Mouse (Mus musculus): ENCODE data around the gene Barx2.
"Not testable (repeated sequence)": the region's sequence is repeated elsewhere in the genome, so short reads cannot be mapped to it uniquely, and the experiment has no call there.

The Barx2 gene

GRCm38 (mm10) chr9:31912921-31913738 lies at the start of gene Barx2:
Gene Barx2 (minus strand): TSS chr9:31913462.
- DNase-seq (ENCODE audit: low spot score in 2 of 2) = no peak

- no peak for DNase-seq (ENCODE audit: low spot score in 2 of 2)
These were observed 49.0 kb upstream of the Barx2 start for GRCm38 (mm10) chr9:31962265-31962664.

GRCm38 (mm10) chr9:31960488-31960887 lies 47.2 kb upstream of the Barx2 start:
- DNase-seq (ENCODE audit: low spot score in 2 of 2) = no peak

GRCm38 (mm10) chr9:31958120-31958519 lies 44.9 kb upstream of the Barx2 start:
- DNase-seq (ENCODE audit: low spot score in 2 of 2) = no peak

- DNase-seq (ENCODE audit: low spot score in 2 of 2) = no peak
These were observed 37.2 kb upstream of the Barx2 start for GRCm38 (mm10) chr9:31950506-31950905.

GRCm38 (mm10) chr9:31949031-31949430 lies 35.8 kb upstream of the Barx2 start:
- DNase-seq (ENCODE audit: low spot score in 2 of 2) = no peak

- DNase-seq (ENCODE audit: low spot score in 2 of 2) = no peak
These were observed 33.8 kb upstream of the Barx2 start for GRCm38 (mm10) chr9:31947051-31947450.

GRCm38 (mm10) chr9:31942334-31942733 lies 29.1 kb upstream of the Barx2 start:
- DNase-seq (ENCODE audit: low spot score in 2 of 2) = no peak

GRCm38 (mm10) chr9:31936486-31936885 lies 23.2 kb upstream of the Barx2 start:
- DNase-seq (ENCODE audit: low spot score in 2 of 2) = not testable (repeated sequence)

- DNase-seq (ENCODE audit: low spot score in 2 of 2) = no peak
These were observed 18.4 kb upstream of the Barx2 start for GRCm38 (mm10) chr9:31931691-31932090.

GRCm38 (mm10) chr9:31931255-31931654 lies 18.0 kb upstream of the Barx2 start:
- no peak for DNase-seq (ENCODE audit: low spot score in 2 of 2)

- no peak for DNase-seq (ENCODE audit: low spot score in 2 of 2)
These were observed 13.5 kb upstream of the Barx2 start for GRCm38 (mm10) chr9:31926766-31927165.

- peak; percentile 57 to 87 for DNase-seq (ENCODE audit: low spot score in 2 of 2)
These were observed 12.8 kb upstream of the Barx2 start for GRCm38 (mm10) chr9:31925830-31926624.

- DNase-seq (ENCODE audit: low spot score in 2 of 2) = no peak
These were observed 10.3 kb upstream of the Barx2 start for GRCm38 (mm10) chr9:31923529-31923928.

GRCm38 (mm10) chr9:31919802-31920201 lies 6.5 kb upstream of the Barx2 start:
- DNase-seq (ENCODE audit: low spot score in 2 of 2) = no peak

GRCm38 (mm10) chr9:31916421-31916820 lies 3.2 kb upstream of the Barx2 start:
- no peak for DNase-seq (ENCODE audit: low spot score in 2 of 2)

GRCm38 (mm10) chr9:31914871-31915270 lies 1.6 kb upstream of the Barx2 start:
- no peak for DNase-seq (ENCODE audit: low spot score in 2 of 2)

GRCm38 (mm10) chr9:31913739-31914591 lies 703 bp upstream of the Barx2 start:
- no peak for DNase-seq (ENCODE audit: low spot score in 2 of 2)

- no peak for DNase-seq (ENCODE audit: low spot score in 2 of 2)
These were observed 725 bp downstream of the Barx2 start for GRCm38 (mm10) chr9:31912553-31912920.

GRCm38 (mm10) chr9:31910221-31910620 lies 3.0 kb downstream of the Barx2 start:
- DNase-seq (ENCODE audit: low spot score in 2 of 2) = no peak

GRCm38 (mm10) chr9:31901781-31902180 lies 11.5 kb downstream of the Barx2 start:
- DNase-seq (ENCODE audit: low spot score in 2 of 2) = no peak

- no peak for DNase-seq (ENCODE audit: low spot score in 2 of 2)
These were observed 18.4 kb downstream of the Barx2 start for GRCm38 (mm10) chr9:31894775-31895320.

Measured in spleen, postnatal 4 days (tissue).